Mouse (Mus musculus) frontal cortex, adult 2 months (tissue): ENCODE results near the gene Cacna2d1. TPM values are rescaled to one million over a fixed set of nuclear protein-coding genes. Genes with fewer than 3 reads are reported as not detected.
A peak's percentile ranks its signal among the peaks of the same experiment; 100 is the strongest.

ENCODE experiments used
- DNase-seq, 2 experiments: peaks; one replicate each; pipeline ENCODE4 v3.0.0; 2022; ENCODE audit warnings: low spot score in 1 of 2; ENCODE audit errors: extremely low spot score in 1 of 2
- polyA plus RNA-seq: library from polyadenylated mRNA; depleted of rRNA; stranded (reverse); fragments of >200 nt; gene quantifications from 2 replicates; pipeline ENCODE4 v1.2.3, GENCODE M21; 2012; rRNA removed

Cacna2d1 gene
- 87.5 and 94.9 TPM in 2 replicates for polyA plus RNA-seq

GRCm38 (mm10) chr5:15934376-15935233, at the start of gene Cacna2d1:
Cacna2d1 (plus strand) TSS chr5:15934691.
- DNase-seq, result peak in 1 of 2 experiments; percentile 37

DNA sequence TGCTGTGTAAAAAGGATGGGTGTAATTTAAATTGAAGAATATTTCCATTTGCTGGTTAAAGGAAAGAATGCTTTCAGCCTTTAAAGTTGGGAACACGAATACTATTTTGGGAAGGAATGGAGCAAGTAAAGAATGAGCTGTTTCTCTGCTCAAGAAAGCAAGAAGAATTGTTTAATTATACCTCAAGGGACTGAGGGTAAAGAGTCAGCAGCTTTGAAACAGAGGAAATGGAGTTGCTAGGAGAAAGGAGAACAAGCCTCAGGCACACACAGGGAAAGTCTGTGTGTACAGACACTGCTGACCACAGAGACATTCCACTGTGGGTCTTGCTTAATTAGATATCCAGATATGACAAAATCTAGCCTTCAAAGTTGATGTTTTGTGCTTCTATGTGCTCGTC, 39.4 kb upstream of the Cacna2d1 start:
- no peak for DNase-seq

DNA sequence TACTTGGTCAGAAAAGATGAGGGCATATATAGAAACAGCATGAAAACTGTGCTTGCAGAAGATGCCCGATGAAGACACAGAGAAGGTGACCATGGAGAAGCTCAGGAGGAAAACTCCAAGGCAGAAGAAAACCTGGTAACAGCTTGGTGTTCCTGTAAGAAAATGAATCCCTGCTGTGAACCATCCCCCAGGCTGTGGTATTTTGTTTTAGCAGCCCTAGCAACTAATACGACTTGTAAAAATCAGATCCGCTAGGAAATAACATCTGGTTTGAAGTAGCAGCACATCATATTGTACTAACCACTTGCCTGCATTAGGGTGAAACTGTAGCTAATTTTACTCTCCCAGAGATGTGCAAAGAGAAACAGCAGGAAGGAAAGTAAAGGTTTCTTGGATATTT, 37.8 kb upstream of the Cacna2d1 start:
- no peak for DNase-seq

DNA sequence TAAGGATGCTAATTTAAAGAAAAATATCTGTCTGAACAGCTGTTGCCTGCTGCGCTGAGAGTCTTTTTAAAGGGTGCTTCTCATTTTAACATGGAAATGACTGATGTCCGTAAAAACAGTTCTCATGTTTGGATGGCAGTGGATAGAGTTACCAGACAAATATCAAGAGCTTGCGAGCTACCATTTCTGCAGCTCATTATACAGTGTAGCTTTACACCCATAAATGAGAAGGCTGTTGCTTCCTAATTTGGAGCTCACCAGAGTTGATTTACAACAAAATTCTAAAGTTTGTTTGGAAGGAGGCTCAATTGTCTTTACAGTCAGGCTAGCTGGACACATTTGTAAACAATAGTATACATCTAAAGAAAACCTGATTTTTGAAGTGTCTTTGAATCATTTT, 28.0 kb upstream of the Cacna2d1 start:
- DNase-seq, result no peak

DNA sequence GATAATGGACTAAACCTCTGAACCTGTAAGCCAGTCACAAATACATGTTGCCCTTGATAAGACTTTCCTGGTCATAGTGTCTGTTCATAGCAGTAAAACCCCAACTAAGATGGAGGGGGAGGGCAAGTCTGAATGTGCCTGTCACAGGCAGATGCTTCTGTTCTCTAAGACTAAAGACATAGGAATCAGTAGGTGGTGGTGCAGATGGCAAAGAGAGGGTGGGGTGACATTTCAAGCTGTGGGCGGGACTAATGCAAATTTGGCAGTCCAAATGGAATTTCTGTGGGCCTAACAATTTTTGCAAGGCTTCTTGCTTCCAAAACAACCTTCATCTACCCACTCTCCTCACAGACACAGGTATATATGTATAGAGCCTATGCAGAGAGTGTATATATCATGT, 19.6 kb upstream of the Cacna2d1 start:
- peak; percentile 77 to 84 for DNase-seq

DNA sequence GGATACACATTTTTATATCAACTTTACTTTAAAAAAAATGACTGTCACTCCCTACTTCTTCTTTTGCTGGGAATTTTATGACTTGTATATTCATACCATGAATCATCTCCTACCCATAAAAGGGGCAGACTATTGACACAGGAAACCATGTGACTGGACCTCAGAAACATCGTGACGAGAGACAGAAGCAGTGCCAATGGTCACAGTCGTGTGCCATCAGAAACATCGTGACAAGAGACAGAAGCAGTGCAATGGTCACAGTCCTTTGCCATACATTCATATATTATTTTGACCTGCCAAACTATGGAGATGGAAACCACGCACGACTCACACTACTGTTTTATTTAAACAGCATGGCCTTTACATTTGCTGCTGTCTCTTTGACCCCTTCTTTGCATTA, 6.0 kb upstream of the Cacna2d1 start:
- no peak for DNase-seq

- DNase-seq, result no peak
Measured at GRCm38 (mm10) chr5:15933017-15933416, 1.5 kb upstream of the Cacna2d1 start.

- DNase-seq, result peak; percentile 23 to 61
Measured at GRCm38 (mm10) chr5:15933581-15934375, 713 bp upstream of the Cacna2d1 start.

GRCm38 (mm10) chr5:15935234-15935728, 790 bp downstream of the Cacna2d1 start:
- DNase-seq, result peak in 1 of 2 experiments; percentile 31

DNA sequence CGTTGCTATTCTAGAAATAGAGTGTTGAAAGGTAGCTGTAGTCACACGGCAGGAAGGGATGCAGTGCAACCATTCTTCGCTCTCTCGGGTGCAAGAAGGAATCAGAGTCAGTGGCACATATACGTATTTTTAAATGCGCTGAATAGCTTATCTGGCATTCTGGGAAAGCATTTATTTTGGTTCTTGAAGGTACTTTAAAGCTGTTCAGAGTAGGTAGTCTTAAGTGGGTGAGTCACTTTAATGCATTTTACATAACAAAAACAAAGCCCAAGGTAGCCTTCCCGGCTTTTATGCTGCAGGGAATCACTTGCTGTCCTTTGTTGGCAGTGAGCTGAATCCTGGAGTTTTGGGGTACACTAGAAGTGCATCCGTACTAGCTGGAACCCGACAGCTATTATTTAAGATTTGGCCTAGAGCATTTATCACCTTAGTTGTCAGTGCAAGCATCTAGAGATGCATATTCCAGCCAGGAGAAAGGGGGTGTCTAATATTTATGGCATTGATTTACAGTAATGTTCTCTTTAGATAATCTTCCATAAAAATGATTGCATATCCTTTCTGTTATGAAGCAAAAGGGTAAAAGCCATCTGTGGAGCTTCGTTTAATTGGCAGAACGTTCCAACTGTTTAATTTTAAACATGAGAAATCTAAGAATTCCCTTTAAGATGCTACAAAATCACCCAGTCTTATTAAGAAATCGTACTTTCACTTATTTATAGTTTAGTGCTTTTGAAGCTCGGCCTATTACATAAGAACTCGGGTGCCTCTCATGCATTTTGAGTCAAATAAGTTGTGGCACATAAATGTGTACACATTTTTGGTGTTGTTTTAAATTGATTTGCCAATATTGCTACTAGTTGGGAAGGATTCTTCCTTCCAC, 1.6 kb downstream of the Cacna2d1 start:
- peak; percentile 16 to 46 for DNase-seq

GRCm38 (mm10) chr5:15941191-15941725, 6.8 kb downstream of the Cacna2d1 start:
- peak in 1 of 2 experiments; percentile 25 for DNase-seq

DNA sequence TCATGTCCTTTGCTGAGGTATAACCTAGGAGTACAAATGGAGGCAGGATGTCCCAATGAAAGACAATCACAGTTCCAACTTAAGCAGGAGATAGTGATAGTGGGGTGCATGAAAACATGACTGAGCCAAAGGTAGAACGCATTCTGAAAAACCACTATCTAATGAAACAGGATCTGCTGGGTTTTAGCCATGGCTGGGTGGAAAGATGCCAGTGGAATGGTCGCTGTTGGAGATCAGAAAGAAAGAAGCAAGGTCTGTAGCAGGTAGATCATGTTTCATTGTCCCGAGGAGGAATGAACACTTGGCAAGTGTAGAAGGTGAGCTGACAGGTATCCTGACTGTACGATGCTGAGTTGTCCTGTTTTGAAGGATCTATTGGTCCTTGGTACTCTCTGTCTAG, 7.6 kb downstream of the Cacna2d1 start:
- no peak for DNase-seq

DNA sequence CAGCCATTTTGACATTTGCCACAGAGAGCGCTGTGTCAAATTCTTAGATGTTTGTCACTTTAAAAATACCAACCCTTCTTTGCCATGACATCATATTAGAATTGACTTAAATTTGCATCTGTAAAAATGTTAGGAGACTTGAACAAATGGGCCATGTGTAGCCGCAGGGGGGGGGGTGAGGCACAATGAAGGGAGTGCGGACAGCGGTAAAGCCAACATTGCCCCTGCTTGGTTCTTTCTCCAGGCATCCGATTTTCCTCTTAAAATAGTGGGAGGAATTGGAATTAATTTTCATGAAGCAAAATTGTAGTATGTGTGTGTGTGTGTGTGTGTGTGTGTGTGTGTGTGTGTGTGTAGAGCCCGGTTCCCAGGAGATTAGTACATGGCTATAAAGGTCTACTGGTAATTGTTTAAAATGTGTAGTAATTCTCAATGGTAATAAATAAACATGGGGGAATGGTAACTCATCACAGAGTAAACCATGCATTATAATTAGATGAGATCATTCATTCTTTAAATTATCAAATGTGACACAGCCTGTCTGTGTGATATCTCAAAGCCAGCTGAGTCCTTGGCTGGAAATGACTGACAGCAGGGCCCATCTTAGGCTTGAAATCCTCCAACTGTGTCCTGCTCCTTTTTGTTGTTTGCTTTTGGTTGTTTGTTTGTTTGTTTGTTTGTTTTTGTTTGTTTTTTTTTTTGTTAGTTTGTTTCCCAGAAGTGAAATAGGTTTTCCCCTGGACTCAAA, 14.0 kb downstream of the Cacna2d1 start:
- DNase-seq, result no peak

DNA sequence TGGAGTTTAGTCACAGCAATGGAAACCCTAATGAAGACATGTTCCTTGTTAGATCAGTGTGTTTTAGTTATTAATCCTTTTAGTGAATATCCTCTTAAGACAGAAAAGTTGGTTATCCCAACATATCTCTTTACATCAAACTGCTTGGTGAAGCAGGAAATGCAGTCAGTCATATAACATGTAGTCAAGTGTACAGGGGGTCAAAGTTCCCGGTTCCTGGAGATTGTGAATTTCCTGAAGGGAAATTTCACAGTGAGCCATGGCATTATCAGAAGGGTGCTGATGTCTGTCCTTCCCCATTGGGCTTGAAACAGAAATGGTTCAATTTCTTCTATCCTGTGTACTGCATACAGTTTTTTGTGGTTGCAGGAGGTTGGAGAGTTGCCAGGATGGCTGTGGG, 25.3 kb downstream of the Cacna2d1 start:
- no peak for DNase-seq

DNA sequence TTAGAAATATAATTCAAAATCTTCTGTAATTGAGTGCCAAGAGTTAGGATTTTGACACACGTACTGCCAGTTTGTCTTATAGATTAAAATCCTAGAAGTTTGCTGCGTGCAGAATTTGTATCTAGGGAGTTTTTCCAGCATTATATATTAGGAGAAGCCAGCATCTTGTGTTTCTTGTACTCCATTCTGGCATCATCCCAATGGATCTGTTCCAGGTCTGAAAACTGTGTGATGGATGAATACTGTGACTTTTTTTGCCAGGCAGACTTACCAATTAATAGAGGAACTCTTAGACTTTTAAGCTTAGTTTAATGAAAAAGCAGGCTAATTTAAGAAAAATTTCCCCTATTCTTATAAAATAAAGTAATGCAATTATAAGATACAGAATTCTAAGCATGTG, 27.4 kb downstream of the Cacna2d1 start:
- no peak for DNase-seq

DNA sequence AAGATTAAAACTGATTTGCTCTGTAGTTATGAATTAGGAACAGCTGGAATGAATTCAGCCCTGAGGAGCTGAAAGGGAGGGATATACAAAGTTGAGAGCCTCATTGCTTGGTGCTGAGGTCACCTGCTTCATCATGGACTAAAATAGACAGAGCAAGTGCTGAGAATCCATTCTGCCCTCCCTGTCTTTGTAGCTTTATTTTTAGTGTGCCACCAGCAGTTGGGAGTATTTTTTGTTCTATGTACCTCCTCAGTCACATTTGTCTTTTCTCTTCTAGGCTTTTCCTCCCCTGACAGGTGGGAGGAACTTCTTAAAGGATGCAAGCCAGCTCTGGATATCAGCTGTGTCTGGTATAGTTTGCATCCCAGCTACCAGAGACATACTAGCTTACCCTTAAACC, 32.4 kb downstream of the Cacna2d1 start:
- peak; percentile 20 to 42 for DNase-seq

- DNase-seq, result no peak
Measured at GRCm38 (mm10) chr5:15971821-15972220, 37.3 kb downstream of the Cacna2d1 start.

DNA sequence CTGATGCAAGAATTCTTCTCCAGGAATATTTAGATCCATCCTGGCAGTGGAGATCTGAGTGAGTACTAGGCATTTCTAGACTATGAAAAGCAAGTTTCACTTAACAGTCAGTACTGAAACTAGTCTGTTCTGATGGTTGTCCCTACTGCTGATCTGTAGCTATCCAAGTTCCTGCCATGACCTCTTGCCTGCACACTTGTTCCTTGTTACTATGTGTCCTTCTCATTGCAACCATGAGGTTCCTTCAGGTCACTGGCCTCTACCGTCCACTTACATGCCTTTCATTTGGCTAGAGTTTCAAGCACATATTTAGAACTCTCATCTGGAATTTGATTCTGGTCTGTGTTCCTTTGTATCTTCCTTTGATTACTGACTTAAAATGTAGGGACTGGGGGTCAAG, 37.9 kb downstream of the Cacna2d1 start:
- DNase-seq, result no peak

GRCm38 (mm10) chr5:15974652-15975051, 40.2 kb downstream of the Cacna2d1 start:
- peak in 1 of 2 experiments; percentile 26 for DNase-seq
